Mouse (Mus musculus) limb, embryonic 15.5 days (tissue): ENCODE results near the gene Pepd. TPM values are rescaled to one million over a fixed set of nuclear protein-coding genes. Genes with fewer than 3 reads are reported as not detected.

Experiments used
- ATAC-seq: fragments of 200-750 bp; cut with Nextera tagmentation; 2 replicates; pipeline ENCODE4 v1.8.0; 2017; ENCODE audit warnings: low read depth, moderate TSS enrichment; ENCODE audit not compliant: insufficient number of reproducible peaks, low FRiP score, low TSS enrichment
- H3K27ac ChIP-seq: fragments of 300-500 bp; sonication (generic); 2 replicates; pipeline ENCODE4 v1.5.1; 2015; ENCODE audit warnings: moderate library complexity, mild to moderate bottlenecking, inconsistent platforms
- H3K27me3 ChIP-seq: fragments of 300-500 bp; sonication (generic); 2 replicates; pipeline ENCODE4 v1.6.1; 2015; ENCODE audit warnings: inconsistent platforms
- H3K36me3 ChIP-seq: fragments of 300-500 bp; sonication (generic); 2 replicates; pipeline ENCODE4 v1.6.1; 2015; ENCODE audit warnings: inconsistent platforms
- H3K4me1 ChIP-seq: fragments of 300-500 bp; sonication (generic); 2 replicates; pipeline ENCODE4 v1.6.1; 2015; ENCODE audit warnings: inconsistent platforms
- H3K4me2 ChIP-seq: fragments of 300-500 bp; sonication (generic); 2 replicates; pipeline ENCODE4 v1.6.1; 2015; ENCODE audit warnings: mild to moderate bottlenecking, inconsistent platforms
- H3K4me3 ChIP-seq: fragments of 300-500 bp; sonication (generic); 2 replicates; pipeline ENCODE4 v1.5.1; 2015; ENCODE audit warnings: mild to moderate bottlenecking, inconsistent platforms
- H3K9ac ChIP-seq: fragments of 300-500 bp; sonication (generic); 2 replicates; pipeline ENCODE4 v1.6.1; 2015; ENCODE audit warnings: inconsistent platforms
- H3K9me3 ChIP-seq: fragments of 300-500 bp; sonication (generic); 2 replicates; pipeline ENCODE4 v1.6.1; 2016; ENCODE audit warnings: inconsistent platforms
- WGBS: fragments of 180-500 bp; shearing (Covaris S2); methylation state at CpG from one replicate; pipeline ENCODE4 v1.1.7; 2015; 5-methylcytosine and 5-hydroxymethylcytosine counted together
- microRNA-seq: library from miRNA; unstranded; fragments of <30 nt; microRNA quantifications from one replicate; pipeline ENCODE4, GENCODE M21; 2016
- polyA plus RNA-seq: library from polyadenylated mRNA; unstranded; fragments of >200 nt; fragmentation: Nextera tagmentation; extraction: Ambion mirVana; gene quantifications from 2 replicates; pipeline ENCODE4 v1.2.1, GENCODE M21; 2015

Pepd gene
- polyA plus RNA-seq, 1 experiment from 2014 or later: 77.8 TPM

GRCm38 (mm10) chr7:35076645-35077044, 164.5 kb downstream of the Pepd start:
- Histone ChIP-seq H3K4me3 (no peak overlapping the region), H3K27ac (0 out of 2 replicates have a peak overlapping the region, but pooled peaks have one; percentile 28), H3K4me1 (peaks cover 6% of the 10 kb centered on the region; the same call in 1 of the 2 replicates), H3K4me2 (no peak overlapping the region), H3K36me3 (no peaks in the 10 kb centered on the region), H3K9me3 (no peaks in the 10 kb centered on the region), H3K9ac (no peak overlapping the region), H3K27me3 (no peaks in the 10 kb centered on the region)
- ATAC-seq: no peak
- 43% methylated on average over 5 of the region's 5 CpGs for WGBS

- Histone ChIP-seq H3K36me3 (no peaks in the 10 kb centered on the region), H3K9me3 (no peaks in the 10 kb centered on the region), H3K27me3 (no peaks in the 10 kb centered on the region), H3K4me2 (0 out of 2 replicates have a peak overlapping the region, but pooled peaks have one; percentile 12), H3K9ac (no peak overlapping the region), H3K27ac (peak overlapping the region; percentile 77), H3K4me3 (no peak overlapping the region), H3K4me1 (peaks cover 6% of the 10 kb centered on the region; the same call in 1 of the 2 replicates)
- 22% methylated on average over 10 of the region's 10 CpGs for WGBS
- no peak for ATAC-seq
Measured at GRCm38 (mm10) chr7:35080843-35081338, 168.7 kb downstream of the Pepd start.

GRCm38 (mm10) chr7:35081406-35082104, 169.4 kb downstream of the Pepd start:
- WGBS: 76% methylated on average over 9 of the region's 9 CpGs
- Histone ChIP-seq H3K9me3 (no peaks in the 10 kb centered on the region), H3K36me3 (no peaks in the 10 kb centered on the region), H3K27me3 (no peaks in the 10 kb centered on the region), H3K4me3 (no peak overlapping the region), H3K9ac (no peak overlapping the region), H3K27ac (0 out of 2 replicates have a peak overlapping the region, but pooled peaks have one; percentile 77), H3K4me2 (no peak overlapping the region), H3K4me1 (peaks cover 12% of the 10 kb centered on the region)
- no peak for ATAC-seq

GRCm38 (mm10) chr7:35084565-35085360, 172.6 kb downstream of the Pepd start:
- 66% methylated on average over 12 of the region's 12 CpGs for WGBS
- Histone ChIP-seq H3K4me1 (peaks cover 16% of the 10 kb centered on the region), H3K27ac (no peak overlapping the region), H3K9ac (no peak overlapping the region), H3K4me3 (no peak overlapping the region), H3K27me3 (no peaks in the 10 kb centered on the region), H3K36me3 (no peaks in the 10 kb centered on the region), H3K9me3 (no peaks in the 10 kb centered on the region), H3K4me2 (no peak overlapping the region)
- ATAC-seq: no peak

DNA sequence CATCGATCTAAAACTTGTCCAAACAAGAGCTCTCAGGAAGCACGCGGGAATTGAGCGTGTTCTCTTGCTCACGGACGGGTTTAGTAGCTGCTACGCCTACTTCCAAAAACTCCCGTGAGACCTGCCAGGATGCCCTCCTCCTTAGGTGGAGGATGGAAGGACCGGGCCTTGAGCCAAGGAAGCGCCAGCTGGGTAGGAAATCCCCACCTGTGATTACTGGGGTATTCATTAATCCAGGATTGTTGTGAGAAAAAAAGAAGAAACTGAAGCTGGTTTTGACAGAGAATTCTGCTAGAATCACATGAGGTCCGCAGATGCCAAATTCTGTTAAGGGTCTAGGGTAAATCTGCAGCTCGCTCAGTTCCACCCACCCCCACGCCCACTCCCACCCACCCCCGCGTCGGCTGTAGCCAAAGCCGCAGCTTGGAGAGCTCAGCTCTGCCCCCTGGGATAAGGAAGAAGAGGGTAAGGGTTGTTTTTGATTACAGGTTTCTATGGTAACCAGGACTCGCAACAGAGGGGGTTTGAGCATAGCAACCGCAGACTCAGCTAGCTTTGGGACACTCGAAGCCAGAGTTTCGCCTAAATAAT, 174.2 kb downstream of the Pepd start:
- Histone ChIP-seq H3K4me2 (peak overlapping the region; percentile 43), H3K27me3 (no peaks in the 10 kb centered on the region), H3K4me1 (peaks cover 9% of the 10 kb centered on the region), H3K27ac (no peak overlapping the region), H3K9ac (0 out of 2 replicates have a peak overlapping the region, but pooled peaks have one; percentile 18), H3K4me3 (peak overlapping the region; percentile 23), H3K9me3 (no peaks in the 10 kb centered on the region), H3K36me3 (no peaks in the 10 kb centered on the region)
- no peak for ATAC-seq
- under 1% methylated on average over 21 of the region's 21 CpGs for WGBS

DNA sequence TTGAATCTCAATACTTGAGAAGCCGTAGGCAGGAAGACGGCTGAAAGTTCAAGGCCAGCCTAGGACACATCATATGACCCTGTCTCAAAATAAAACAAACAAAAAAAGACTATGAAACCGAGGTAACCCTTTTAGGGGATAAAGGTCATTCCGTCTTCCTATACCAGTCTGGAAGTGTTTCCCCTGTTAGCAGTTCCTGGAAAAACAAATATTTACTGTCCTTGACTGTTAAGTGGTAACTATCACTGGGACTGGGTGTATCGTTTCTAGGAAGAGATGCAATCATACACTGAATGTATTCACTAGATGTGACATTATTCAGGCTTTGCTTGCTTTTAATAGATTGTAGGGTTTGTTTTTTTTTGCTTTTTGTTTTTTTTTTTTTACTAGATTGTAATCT, 178.4 kb downstream of the Pepd start:
- H3K9me3 ChIP-seq: no peaks in the 10 kb centered on the region
- ATAC-seq: no peak
- H3K27me3 ChIP-seq: no peaks in the 10 kb centered on the region
- H3K4me1 ChIP-seq: peaks cover 9% of the 10 kb centered on the region
- H3K4me2 ChIP-seq: no peak overlapping the region
- no peak overlapping the region for H3K27ac ChIP-seq
- WGBS: 83% methylated on average over 5 of the region's 5 CpGs
- H3K36me3 ChIP-seq: no peaks in the 10 kb centered on the region
- no peak overlapping the region for H3K9ac ChIP-seq
- H3K4me3 ChIP-seq: no peak overlapping the region

Small RNA genes within 50 kb of the gene (microRNA-seq; reads per million reads assigned to microRNA genes)
- not detected for gene Gm25033

Other genes starting within 250 kb of the Pepd start
- gene Chst8, start 99.7 kb upstream of the Pepd start, polyA plus RNA-seq: 1.2 and 1.3 TPM in 2 replicates
- 36.6 and 43.0 TPM in 2 replicates for gene Cebpg, start 144.2 kb downstream of the Pepd start, polyA plus RNA-seq
- gene Cebpa, start 206.9 kb downstream of the Pepd start, polyA plus RNA-seq: 13.6 and 16.5 TPM in 2 replicates